Mouse (Mus musculus): Measurements from ENCODE around the gene Ccdc88c.

- no peak for TF ChIP-seq TAL1 (IDR thresholded peaks at IDR 0.05; ENCODE audit: low read length)
- no peak for TF ChIP-seq GATA1 (IDR thresholded peaks at IDR 0.05; ENCODE audit: low read length)
Measured at GRCm38 (mm10) chr12:100885585-100885984, 143.3 kb downstream of the Ccdc88c start.

Measured in erythroblast, embryonic 14.5 days (primary cell).